Comparison of ENCODE assay signal across 9 mouse cellular contexts in the genomic region with DNA sequence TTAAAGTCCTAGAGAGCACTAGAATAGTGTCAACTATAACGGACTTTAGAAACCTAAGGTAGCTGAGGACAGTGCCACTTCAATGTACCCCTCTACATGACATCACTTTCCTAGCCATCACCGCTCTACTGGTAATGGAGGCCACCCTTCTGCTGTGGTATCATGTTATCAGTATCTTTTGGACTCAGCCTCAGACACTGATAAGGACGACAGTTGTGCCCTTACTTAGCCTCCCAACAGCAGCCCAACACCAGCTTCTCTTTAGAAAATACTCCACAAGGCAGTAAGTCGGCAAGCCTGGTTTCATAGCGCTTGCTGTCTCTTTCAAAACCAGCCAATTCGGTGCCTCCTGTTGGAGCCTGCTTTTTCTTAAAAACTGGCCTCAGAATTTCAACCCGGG. TPM values are rescaled to one million over a fixed set of nuclear protein-coding genes. Genes with fewer than 3 reads are reported as not detected.
A peak's percentile ranks its signal among the peaks of the same experiment; 100 is the strongest.
DNase-seq lines count a peak whose midpoint lies in the region; ATAC-seq and TF ChIP-seq lines count a peak whose summit lies in the region.
"Had no signal": no experiment of that assay in that cellular context is flagged by ENCODE, and none has a peak within 500 bp of the region (broad histone marks: within the 10 kb centered on the region; RNA-seq: fewer than 3 reads in every experiment).

No protein-coding gene starts in this region.

- DNase-seq in heart, embryonic 10.5 days (ENCODE audit: low spot score): no peak
- no peak for DNase-seq in heart, adult 18-20 months
- DNase-seq in hindbrain, embryonic 10.5 days (ENCODE audit: low spot score): no peak
- DNase-seq in embryo, embryonic 9.5 days (ENCODE audit: extremely low spot score): no peak
- no peak for DNase-seq in adrenal gland, postnatal 25 days

- no peaks in the 10 kb centered on the region for H3K36me3 ChIP-seq in heart, embryonic 10.5 days
- H3K36me3 ChIP-seq in E14TG2a.4 (ENCODE audit: insufficient read depth, low read length): no peaks in the 10 kb centered on the region
- peaks cover 5% of the 10 kb centered on the region for H3K36me3 ChIP-seq in hindbrain, embryonic 10.5 days

- peak; percentile 15; the same call in 1 of the 2 replicates for ATAC-seq in megakaryocyte progenitor cell, adult 5-6 weeks (replicated peaks; ENCODE audit: poor library complexity)
- ATAC-seq in erythroid progenitor cell, adult 5-6 weeks (replicated peaks; ENCODE audit: low FRiP score, poor library complexity, severe bottlenecking): no peak

- peaks cover 91% of the 10 kb centered on the region for H3K27me3 ChIP-seq in heart, embryonic 10.5 days (ENCODE audit: insufficient read depth, poor library complexity, severe bottlenecking)
- H3K27me3 ChIP-seq in E14TG2a.4 (ENCODE audit: insufficient read depth, low read length): peaks cover 86% of the 10 kb centered on the region
- peaks cover 86% of the 10 kb centered on the region for H3K27me3 ChIP-seq in hindbrain, embryonic 10.5 days (ENCODE audit: insufficient read depth, poor library complexity, severe bottlenecking)

- no peak for TF ChIP-seq CTCF in E14TG2a.4 (conservative IDR thresholded peaks at IDR 0.05; ENCODE audit: low read length)

- H3K4me3 ChIP-seq in heart, embryonic 10.5 days: peak overlapping the region; percentile 78
- peak overlapping the region; percentile 81 for H3K4me3 ChIP-seq in E14TG2a.4 (replicated peaks; ENCODE audit: low read length)
- H3K4me3 ChIP-seq in hindbrain, embryonic 10.5 days: peak overlapping the region; percentile 70

- 42% methylated on average over 7 of the region's 7 CpGs for WGBS in heart, embryonic 10.5 days
- 54% methylated on average over 7 of the region's 7 CpGs for WGBS in hindbrain, embryonic 10.5 days

- no peaks in the 10 kb centered on the region for H3K9me3 ChIP-seq in heart, embryonic 10.5 days
- H3K9me3 ChIP-seq in E14TG2a.4 (ENCODE audit: low read length): peaks cover 5% of the 10 kb centered on the region; the same call in 1 of the 2 replicates
- H3K9me3 ChIP-seq in hindbrain, embryonic 10.5 days: no peaks in the 10 kb centered on the region

- H3K27ac ChIP-seq in heart, embryonic 10.5 days: no peak overlapping the region
- no peak overlapping the region for H3K27ac ChIP-seq in hindbrain, embryonic 10.5 days

- H3K4me1 ChIP-seq in heart, embryonic 10.5 days: peaks cover 19% of the 10 kb centered on the region
- H3K4me1 ChIP-seq in E14TG2a.4 (replicated peaks; ENCODE audit: low read depth, low read length): peaks cover 34% of the 10 kb centered on the region
- H3K4me1 ChIP-seq in hindbrain, embryonic 10.5 days (replicated peaks): peaks cover 23% of the 10 kb centered on the region

RNA-seq across cellular contexts. Expression of a gene that starts 1.6 kb away (rescaled TPM):
- polyA plus RNA-seq in heart, embryonic 10.5 days (2016; fragmentation: Nextera tagmentation; extraction: Ambion mirVana): not detected in 2 replicates
- total RNA-seq in heart, adult 18-20 months (2021): not detected
- 0.22 TPM in 1 of 2 replicates, not detected in the other for polyA plus RNA-seq in hindbrain, embryonic 10.5 days (2016; fragmentation: Nextera tagmentation; extraction: Ambion mirVana)
- not detected in 2 replicates for total RNA-seq in megakaryocyte progenitor cell, adult 5-6 weeks (2015)
- total RNA-seq in megakaryocyte progenitor cell, adult 5-6 weeks (2017): not detected in 2 replicates
- not detected in 2 replicates for total RNA-seq in erythroid progenitor cell, adult 5-6 weeks (2015; ENCODE audit: low replicate concordance)
- total RNA-seq in erythroid progenitor cell, adult 5-6 weeks (2017; ENCODE audit: low replicate concordance): not detected in 2 replicates
- not detected in 2 replicates for total RNA-seq in adrenal gland, postnatal 25 days (2021)
- total RNA-seq: gastrocnemius, adult 8-10 months had no signal

RNA-seq across cellular contexts. Expression of a gene that starts 3.6 kb away (rescaled TPM):
- polyA plus RNA-seq in heart, embryonic 10.5 days (2016; fragmentation: Nextera tagmentation; extraction: Ambion mirVana): 2.0 and 2.3 TPM in 2 replicates
- 1 to 10 TPM; 1.7 to 2.1 TPM for total RNA-seq in heart, adult 18-20 months (2021)
- polyA plus RNA-seq in hindbrain, embryonic 10.5 days (2016; fragmentation: Nextera tagmentation; extraction: Ambion mirVana): 1.9 and 2.3 TPM in 2 replicates
- total RNA-seq in megakaryocyte progenitor cell, adult 5-6 weeks (2015): 1.3 and 1.9 TPM in 2 replicates
- total RNA-seq in megakaryocyte progenitor cell, adult 5-6 weeks (2017): 1.2 and 2.5 TPM in 2 replicates
- total RNA-seq in erythroid progenitor cell, adult 5-6 weeks (2015; ENCODE audit: low replicate concordance): 7.1 and 9.7 TPM in 2 replicates
- total RNA-seq in erythroid progenitor cell, adult 5-6 weeks (2017; ENCODE audit: low replicate concordance): 4.6 and 9.5 TPM in 2 replicates
- total RNA-seq in adrenal gland, postnatal 25 days (2021): 2.9 and 3.6 TPM in 2 replicates

RNA-seq across cellular contexts. Expression of a gene that starts 37.5 kb away (rescaled TPM):
- 7.0 and 12.9 TPM in 2 replicates for polyA plus RNA-seq in heart, embryonic 10.5 days (2016; fragmentation: Nextera tagmentation; extraction: Ambion mirVana)
- 1 to 10 TPM; 4.8 TPM for total RNA-seq in heart, adult 18-20 months (2021)
- 5.4 and 9.6 TPM in 2 replicates for polyA plus RNA-seq in hindbrain, embryonic 10.5 days (2016; fragmentation: Nextera tagmentation; extraction: Ambion mirVana)
- total RNA-seq in megakaryocyte progenitor cell, adult 5-6 weeks (2015): 0.10 TPM in 1 of 2 replicates, not detected in the other
- total RNA-seq in megakaryocyte progenitor cell, adult 5-6 weeks (2017): 0.07 TPM in 1 of 2 replicates, not detected in the other
- total RNA-seq in erythroid progenitor cell, adult 5-6 weeks (2015; ENCODE audit: low replicate concordance): 0.42 TPM in 1 of 2 replicates, not detected in the other
- not detected in 2 replicates for total RNA-seq in erythroid progenitor cell, adult 5-6 weeks (2017; ENCODE audit: low replicate concordance)
- 8.6 and 8.7 TPM in 2 replicates for total RNA-seq in adrenal gland, postnatal 25 days (2021)

RNA-seq across cellular contexts. Expression of a gene that starts 56.9 kb away (rescaled TPM):
- polyA plus RNA-seq in heart, embryonic 10.5 days (2016; fragmentation: Nextera tagmentation; extraction: Ambion mirVana): 0.22 and 0.25 TPM in 2 replicates
- under 1 TPM; 0.27 to 0.33 TPM for total RNA-seq in heart, adult 18-20 months (2021)
- 0.14 and 0.20 TPM in 2 replicates for polyA plus RNA-seq in hindbrain, embryonic 10.5 days (2016; fragmentation: Nextera tagmentation; extraction: Ambion mirVana)
- 0.05 and 0.20 TPM in 2 replicates for total RNA-seq in megakaryocyte progenitor cell, adult 5-6 weeks (2015)
- 0.20 TPM in 1 of 2 replicates, not detected in the other for total RNA-seq in megakaryocyte progenitor cell, adult 5-6 weeks (2017)
- total RNA-seq in erythroid progenitor cell, adult 5-6 weeks (2015; ENCODE audit: low replicate concordance): 1.8 and 2.1 TPM in 2 replicates
- 1.0 TPM in 1 of 2 replicates, not detected in the other for total RNA-seq in erythroid progenitor cell, adult 5-6 weeks (2017; ENCODE audit: low replicate concordance)
- total RNA-seq in adrenal gland, postnatal 25 days (2021): 0.30 TPM in 1 of 2 replicates, not detected in the other

RNA-seq across cellular contexts. Expression of a gene that starts 59.5 kb away (rescaled TPM):
- not detected in 2 replicates for polyA plus RNA-seq in heart, embryonic 10.5 days (2016; fragmentation: Nextera tagmentation; extraction: Ambion mirVana)
- under 1 TPM; 0.12 to 0.33 TPM for total RNA-seq in heart, adult 18-20 months (2021)
- polyA plus RNA-seq in hindbrain, embryonic 10.5 days (2016; fragmentation: Nextera tagmentation; extraction: Ambion mirVana): not detected in 2 replicates
- total RNA-seq in megakaryocyte progenitor cell, adult 5-6 weeks (2015): not detected in 2 replicates
- not detected in 2 replicates for total RNA-seq in megakaryocyte progenitor cell, adult 5-6 weeks (2017)
- not detected in 2 replicates for total RNA-seq in erythroid progenitor cell, adult 5-6 weeks (2015; ENCODE audit: low replicate concordance)
- total RNA-seq in erythroid progenitor cell, adult 5-6 weeks (2017; ENCODE audit: low replicate concordance): not detected in 2 replicates
- total RNA-seq in adrenal gland, postnatal 25 days (2021): 0.12 TPM in 1 of 2 replicates, not detected in the other
